Mouse (Mus musculus) embryonic facial prominence, embryonic 13.5 days (tissue): Measurements from ENCODE around the gene Acvr1b. TPM values are rescaled to one million over a fixed set of nuclear protein-coding genes. Genes with fewer than 3 reads are reported as not detected.

Experiments used
- ATAC-seq: fragments of 200-750 bp; cut with Nextera tagmentation; 2 replicates; pipeline ENCODE4 v1.8.0; 2017; ENCODE audit warnings: low read depth; ENCODE audit not compliant: insufficient number of reproducible peaks, insufficient read depth, low FRiP score, low TSS enrichment
- H3K27ac ChIP-seq: fragments of 300-500 bp; sonication (generic); 2 replicates; pipeline ENCODE4 v1.5.1; 2015; ENCODE audit warnings: moderate library complexity, mild to moderate bottlenecking, inconsistent platforms
- H3K27me3 ChIP-seq: fragments of 300-500 bp; sonication (generic); 2 replicates; pipeline ENCODE4 v1.6.1; 2015; ENCODE audit warnings: mild to moderate bottlenecking, inconsistent platforms
- H3K36me3 ChIP-seq: fragments of 300-500 bp; sonication (generic); 2 replicates; pipeline ENCODE4 v1.6.1; 2015; ENCODE audit warnings: mild to moderate bottlenecking, inconsistent platforms
- H3K4me1 ChIP-seq: fragments of 300-500 bp; sonication (generic); 2 replicates; pipeline ENCODE4 v1.6.1; 2015; ENCODE audit warnings: inconsistent platforms
- H3K4me2 ChIP-seq: fragments of 300-500 bp; sonication (generic); 2 replicates; pipeline ENCODE4 v1.6.1; 2015; ENCODE audit warnings: moderate library complexity, mild to moderate bottlenecking, inconsistent platforms
- H3K4me3 ChIP-seq: fragments of 300-500 bp; sonication (generic); 2 replicates; pipeline ENCODE4 v1.5.1; 2015; ENCODE audit warnings: mild to moderate bottlenecking, inconsistent platforms
- H3K9ac ChIP-seq: fragments of 300-500 bp; sonication (generic); 2 replicates; pipeline ENCODE4 v1.6.1; 2015; ENCODE audit warnings: mild to moderate bottlenecking, inconsistent platforms
- H3K9me3 ChIP-seq: fragments of 300-500 bp; sonication (generic); 2 replicates; pipeline ENCODE4 v1.6.1; 2016; ENCODE audit warnings: inconsistent platforms
- WGBS: fragments of 180-500 bp; shearing (Covaris S2); methylation state at CpG from one replicate; pipeline ENCODE4 v1.1.7; 2015; ENCODE audit warnings: mixed read lengths; 5-methylcytosine and 5-hydroxymethylcytosine counted together
- polyA plus RNA-seq: library from polyadenylated mRNA; unstranded; fragments of >200 nt; fragmentation: Nextera tagmentation; extraction: Ambion mirVana; gene quantifications from 2 replicates; pipeline ENCODE4 v1.2.1, GENCODE M21; 2015

The Acvr1b gene
- polyA plus RNA-seq, 1 experiment from 2014 or later = 8.0 TPM

DNA sequence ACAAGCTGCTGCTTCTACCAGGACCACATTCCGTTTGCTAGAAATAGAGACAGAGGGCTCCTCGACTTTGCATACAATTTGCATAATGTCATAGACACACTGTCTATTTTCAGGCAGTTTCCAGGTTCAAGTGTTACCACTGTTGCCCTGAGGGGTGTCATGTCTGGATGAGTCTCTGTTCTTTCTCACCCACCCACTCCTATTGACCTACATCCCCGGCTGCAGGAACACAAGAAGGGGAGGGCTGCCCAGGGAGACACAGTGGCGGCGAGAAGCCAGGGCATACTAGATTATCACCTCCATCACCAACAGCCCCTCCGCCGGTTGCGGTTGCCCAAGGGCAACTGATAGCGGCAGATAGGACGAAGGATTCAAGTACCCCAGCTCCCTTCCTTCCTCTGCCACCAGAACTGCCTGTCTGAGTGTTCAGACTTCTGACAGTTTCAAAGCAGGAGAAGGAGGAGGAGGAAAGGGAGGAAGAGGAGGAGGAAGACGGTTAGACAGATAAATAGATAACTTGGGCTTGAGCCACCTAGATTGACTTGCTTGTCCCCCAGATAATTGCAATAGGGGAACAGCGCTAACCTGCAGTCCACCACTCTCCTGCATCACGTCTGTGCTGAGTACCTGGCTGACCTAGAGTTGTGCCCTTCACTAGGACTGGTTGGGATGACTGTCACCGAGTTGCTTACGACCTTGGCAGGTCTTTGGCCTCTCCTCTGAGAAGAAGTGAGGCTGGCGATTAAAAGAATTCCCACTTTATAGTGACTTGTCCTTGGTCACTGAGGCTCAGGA lies 26.6 kb upstream of the Acvr1b start:
- WGBS = 74% methylated on average over 16 of the region's 16 CpGs
- H3K9ac ChIP-seq = no peak overlapping the region
- no peaks in the 10 kb centered on the region for H3K9me3 ChIP-seq
- no peaks in the 10 kb centered on the region for H3K27me3 ChIP-seq
- no peaks in the 10 kb centered on the region for H3K36me3 ChIP-seq
- no peak overlapping the region for H3K4me3 ChIP-seq
- H3K4me1 ChIP-seq = peaks cover 60% of the 10 kb centered on the region
- H3K27ac ChIP-seq = peak overlapping the region; percentile 18; the same call in 1 of the 2 replicates
- no peak overlapping the region for H3K4me2 ChIP-seq
- ATAC-seq = no peak

DNA sequence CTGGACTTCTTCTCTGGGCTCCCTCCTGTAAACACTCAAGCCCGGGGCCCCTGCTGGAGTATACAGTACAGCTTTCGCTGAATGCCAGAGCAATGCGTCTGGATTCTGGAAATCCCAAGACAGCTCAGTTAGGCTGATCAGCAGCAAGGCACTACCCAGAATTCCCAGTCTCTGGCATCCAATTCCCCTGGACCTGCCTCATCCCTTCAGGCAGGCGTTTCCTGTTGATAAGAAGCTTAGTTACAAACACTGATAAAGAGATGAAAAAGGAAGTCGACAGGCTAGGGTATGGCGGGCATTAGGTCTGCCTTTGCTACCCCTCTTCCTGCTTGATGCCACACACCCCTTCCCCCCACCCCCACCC lies 26.0 kb upstream of the Acvr1b start:
- peak overlapping the region; percentile 7; the same call in 1 of the 2 replicates for H3K4me2 ChIP-seq
- no peak for ATAC-seq
- peaks cover 55% of the 10 kb centered on the region for H3K4me1 ChIP-seq
- H3K4me3 ChIP-seq = no peak overlapping the region
- H3K9me3 ChIP-seq = no peaks in the 10 kb centered on the region
- H3K27me3 ChIP-seq = no peaks in the 10 kb centered on the region
- no peaks in the 10 kb centered on the region for H3K36me3 ChIP-seq
- no peak overlapping the region for H3K9ac ChIP-seq
- H3K27ac ChIP-seq = peak overlapping the region; percentile 18; the same call in 1 of the 2 replicates
- WGBS = 32% methylated on average over 6 of the region's 6 CpGs

DNA sequence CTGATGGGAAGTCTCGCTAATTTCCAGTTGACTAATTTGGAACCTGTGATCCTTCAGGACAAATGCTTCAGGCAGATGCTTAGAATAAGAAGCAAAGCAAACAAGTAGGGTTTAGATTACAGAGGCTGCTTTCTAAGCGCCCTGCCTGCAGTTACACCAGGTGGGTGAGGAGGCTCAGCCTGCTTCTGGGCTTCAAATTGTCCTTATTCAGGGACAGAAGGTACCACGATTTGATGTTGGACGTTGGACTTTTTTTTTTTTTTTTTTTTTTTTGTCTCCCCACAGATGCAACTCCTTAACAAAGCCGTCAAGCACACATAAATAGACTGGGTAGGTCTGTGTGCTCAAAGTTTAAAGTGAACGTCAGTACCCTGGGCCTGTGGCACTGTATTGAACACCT lies 25.3 kb upstream of the Acvr1b start:
- no peak overlapping the region for H3K4me2 ChIP-seq
- no peak overlapping the region for H3K27ac ChIP-seq
- ATAC-seq = no peak
- 45% methylated on average over 6 of the region's 6 CpGs for WGBS
- no peak overlapping the region for H3K9ac ChIP-seq
- peaks cover 48% of the 10 kb centered on the region for H3K4me1 ChIP-seq
- H3K36me3 ChIP-seq = no peaks in the 10 kb centered on the region
- H3K27me3 ChIP-seq = no peaks in the 10 kb centered on the region
- no peak overlapping the region for H3K4me3 ChIP-seq
- H3K9me3 ChIP-seq = no peaks in the 10 kb centered on the region

DNA sequence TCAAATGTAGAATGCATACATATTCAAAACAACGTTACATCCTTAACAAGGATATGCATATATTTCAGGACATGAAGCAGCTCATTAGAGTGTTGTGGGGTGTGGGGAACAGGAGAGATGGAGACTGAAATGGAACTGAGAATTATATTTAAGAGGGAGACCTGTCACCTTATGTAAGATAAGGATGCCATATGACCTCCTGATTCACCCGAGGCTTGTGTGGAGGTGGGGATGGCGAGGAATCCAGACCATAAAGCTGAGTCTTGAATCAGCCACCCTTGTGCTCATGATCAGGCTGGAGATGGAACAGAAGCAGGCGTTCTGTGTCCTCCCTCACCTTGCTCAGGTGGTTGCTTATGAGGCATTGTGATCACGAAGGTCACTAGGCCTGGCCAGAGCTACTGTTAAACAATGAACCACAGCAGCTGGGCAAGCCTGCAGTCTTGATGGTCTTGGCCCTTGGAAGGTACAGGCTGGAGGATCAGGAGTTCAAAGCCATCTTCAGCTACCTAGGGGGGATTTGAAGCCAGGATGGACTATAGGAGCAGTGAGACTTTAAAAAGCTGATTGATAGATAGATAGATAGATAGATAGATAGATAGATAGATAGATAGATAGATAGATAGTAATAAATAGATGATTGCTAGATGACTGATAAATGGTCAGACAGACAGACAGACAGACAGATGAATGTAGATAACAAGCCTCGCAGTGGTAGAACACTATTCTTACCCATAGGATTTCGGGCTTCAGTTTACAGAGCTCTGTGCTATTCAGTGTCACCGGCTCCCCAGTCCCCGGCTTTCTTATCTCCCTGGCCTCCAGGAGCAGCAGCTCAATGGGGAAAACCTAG lies 22.2 kb upstream of the Acvr1b start:
- no peak for ATAC-seq
- 79% methylated on average over 9 of the region's 9 CpGs for WGBS

DNA sequence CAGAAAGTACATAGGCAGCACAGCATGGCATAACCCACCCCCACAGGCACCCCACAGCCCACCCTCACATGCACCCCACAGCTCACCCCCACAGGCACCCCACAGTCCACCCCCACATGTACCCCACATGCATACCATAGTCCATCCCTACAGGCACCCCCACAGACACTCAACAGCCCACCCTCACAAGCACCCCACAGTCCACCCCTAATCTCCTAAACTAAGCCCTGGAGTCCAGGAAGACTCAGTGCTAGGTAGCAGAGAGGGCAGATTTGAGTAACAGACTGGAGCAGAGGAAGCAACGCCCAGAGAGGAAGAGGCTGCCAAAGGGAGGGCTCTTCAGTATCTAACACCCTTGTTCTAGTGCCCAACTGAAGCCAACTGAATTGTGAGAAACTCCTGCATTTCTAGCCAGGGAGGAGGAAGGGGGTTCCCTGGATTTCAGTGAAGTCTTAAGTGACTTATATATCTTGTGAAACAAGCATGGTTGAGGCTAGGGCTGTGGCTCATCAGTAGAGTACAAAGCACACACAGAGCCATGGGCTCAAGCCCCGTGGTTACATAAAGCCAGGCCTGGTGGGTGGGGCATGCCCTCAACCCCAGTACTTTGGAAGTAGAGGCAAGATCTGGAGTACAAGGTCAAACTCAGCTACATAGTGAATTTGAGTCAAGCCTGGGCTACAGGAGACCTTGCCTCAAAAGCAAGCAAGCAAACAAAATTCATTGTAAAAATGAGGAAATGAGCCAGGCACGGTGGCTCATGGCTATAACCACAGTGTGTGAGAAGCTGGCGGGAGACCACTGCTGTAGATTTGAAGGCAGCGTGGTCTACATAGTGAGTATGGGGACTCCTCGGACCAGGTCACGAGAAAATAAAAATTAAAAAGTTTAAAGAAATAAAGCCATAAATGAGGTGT lies 18.9 kb upstream of the Acvr1b start:
- Histone ChIP-seq H3K9ac (no peak overlapping the region), H3K27ac (no peak overlapping the region), H3K4me2 (no peak overlapping the region), H3K4me1 (peaks cover 4% of the 10 kb centered on the region), H3K4me3 (no peak overlapping the region), H3K27me3 (no peaks in the 10 kb centered on the region), H3K9me3 (0 out of 2 replicates have a peak, but pooled peaks cover 4% of the 10 kb centered on the region), H3K36me3 (no peaks in the 10 kb centered on the region)
- 80% methylated on average over 7 of the region's 7 CpGs for WGBS
- ATAC-seq = no peak

More for the DNA sequence above, 22.2 kb upstream of the Acvr1b start:
- H3K27ac ChIP-seq = no peak overlapping the region
- peaks cover 17% of the 10 kb centered on the region for H3K4me1 ChIP-seq
- H3K27me3 ChIP-seq = no peaks in the 10 kb centered on the region
- H3K9ac ChIP-seq = no peak overlapping the region
- H3K36me3 ChIP-seq = no peaks in the 10 kb centered on the region
- 0 out of 2 replicates have a peak, but pooled peaks cover 1% of the 10 kb centered on the region for H3K9me3 ChIP-seq
- H3K4me3 ChIP-seq = no peak overlapping the region
- H3K4me2 ChIP-seq = no peak overlapping the region

DNA sequence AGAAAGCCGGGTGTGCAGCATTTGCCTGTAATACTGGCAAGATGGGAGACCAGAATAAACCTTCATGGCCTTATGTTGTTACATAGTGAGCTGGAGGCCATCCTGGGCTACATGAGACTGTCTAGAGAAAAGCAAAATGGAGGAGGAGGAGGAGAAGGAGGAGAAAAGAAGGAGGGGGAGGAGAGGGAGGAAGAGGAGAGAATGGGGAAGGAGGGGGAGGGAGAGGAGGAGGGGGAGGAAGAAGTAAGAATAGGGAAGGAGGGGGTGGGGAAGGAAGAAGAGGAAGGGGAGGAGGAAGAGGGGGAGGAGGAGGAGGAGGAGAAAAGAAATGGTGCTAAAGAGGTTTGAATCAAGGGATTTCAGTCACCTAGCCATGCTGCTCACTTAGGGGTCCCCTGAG lies 13.7 kb upstream of the Acvr1b start:
- Histone ChIP-seq H3K4me2 (0 out of 2 replicates have a peak overlapping the region, but pooled peaks have one; percentile 18), H3K4me1 (peaks cover 47% of the 10 kb centered on the region), H3K9ac (no peak overlapping the region), H3K36me3 (no peaks in the 10 kb centered on the region), H3K27me3 (no peaks in the 10 kb centered on the region), H3K27ac (no peak overlapping the region), H3K4me3 (no peak overlapping the region), H3K9me3 (0 out of 2 replicates have a peak, but pooled peaks cover 4% of the 10 kb centered on the region)
- 23% methylated on average over 1 of the region's 1 CpGs for WGBS
- no peak for ATAC-seq

DNA sequence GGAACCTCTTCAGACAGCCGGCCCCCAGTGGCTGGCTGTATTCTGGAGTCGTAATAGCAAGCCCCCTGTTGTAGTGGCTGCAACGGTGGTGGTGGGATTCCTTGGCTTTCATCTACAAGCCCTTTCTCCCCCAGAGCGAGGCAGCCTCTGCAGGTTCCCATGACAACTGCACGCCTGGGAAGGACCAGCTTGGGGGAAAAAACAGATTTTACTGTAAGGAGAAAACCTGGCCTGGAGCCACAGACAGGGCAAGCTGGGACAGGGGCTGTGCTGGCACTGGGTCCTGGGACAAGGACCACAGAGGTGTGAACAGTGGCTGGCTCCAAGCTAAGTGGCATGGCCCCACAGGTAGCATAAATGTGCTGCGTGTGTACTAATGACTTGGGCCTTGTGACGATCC lies 13.3 kb upstream of the Acvr1b start:
- WGBS = 14% methylated on average over 7 of the region's 7 CpGs
- no peak overlapping the region for H3K9ac ChIP-seq
- no peak overlapping the region for H3K4me3 ChIP-seq
- ATAC-seq = no peak
- H3K4me2 ChIP-seq = peak overlapping the region; percentile 18
- H3K27me3 ChIP-seq = no peaks in the 10 kb centered on the region
- no peaks in the 10 kb centered on the region for H3K36me3 ChIP-seq
- H3K4me1 ChIP-seq = peaks cover 47% of the 10 kb centered on the region
- H3K9me3 ChIP-seq = 0 out of 2 replicates have a peak, but pooled peaks cover 4% of the 10 kb centered on the region
- H3K27ac ChIP-seq = peak overlapping the region; percentile 66

DNA sequence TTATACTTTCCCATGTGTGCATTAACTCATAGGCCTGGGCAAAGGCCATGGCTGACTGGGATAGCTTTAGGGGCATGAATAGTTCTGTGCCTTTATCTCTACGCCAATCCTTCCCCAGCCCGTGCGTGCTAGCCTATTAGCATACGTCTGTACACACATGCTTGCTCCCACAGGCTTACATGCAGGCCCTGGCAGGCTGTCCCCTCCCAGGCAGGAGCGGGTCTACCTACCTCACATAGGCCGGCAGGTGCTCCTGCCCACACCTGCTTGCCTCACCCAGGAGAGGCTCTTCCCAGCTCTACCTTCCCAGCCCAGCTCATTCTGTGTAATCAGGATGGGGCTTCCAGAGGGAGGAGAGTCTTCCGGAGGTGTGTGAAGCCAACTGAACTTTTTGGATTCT lies 12.3 kb upstream of the Acvr1b start:
- H3K27ac ChIP-seq = peak overlapping the region; percentile 66

DNA sequence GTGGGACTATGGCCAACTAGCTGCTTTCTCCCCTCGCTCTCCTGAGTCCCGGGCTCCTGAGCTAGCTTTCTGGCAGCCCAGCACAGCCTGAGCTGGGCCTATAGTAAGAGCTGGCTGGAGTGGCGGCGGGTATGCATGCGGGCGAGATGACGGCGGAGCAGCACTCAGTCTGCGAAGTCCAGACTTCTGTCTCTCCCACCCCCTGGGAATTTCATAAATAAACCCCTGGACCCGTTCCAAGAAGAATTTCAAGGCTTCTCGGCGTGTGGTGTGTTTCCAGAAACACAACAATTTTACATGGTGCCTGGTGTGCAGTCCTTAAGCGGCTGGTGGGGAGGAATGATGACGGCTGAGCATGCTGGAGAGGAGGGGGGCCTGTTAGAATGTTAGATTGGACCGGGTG lies 10.8 kb upstream of the Acvr1b start:
- H3K36me3 ChIP-seq = no peaks in the 10 kb centered on the region
- H3K4me1 ChIP-seq = peaks cover 47% of the 10 kb centered on the region
- H3K27me3 ChIP-seq = no peaks in the 10 kb centered on the region
- ATAC-seq = peak; percentile 63; the same call in 1 of the 2 replicates
- no peaks in the 10 kb centered on the region for H3K9me3 ChIP-seq
- no peak overlapping the region for H3K4me3 ChIP-seq
- H3K9ac ChIP-seq = peak overlapping the region; percentile 33; the same call in 1 of the 2 replicates
- H3K4me2 ChIP-seq = peak overlapping the region; percentile 40
- 5% methylated on average over 15 of the region's 15 CpGs for WGBS
- peak overlapping the region; percentile 88 for H3K27ac ChIP-seq

More for the DNA sequence above, 12.3 kb upstream of the Acvr1b start:
- Histone ChIP-seq H3K27me3 (no peaks in the 10 kb centered on the region), H3K4me3 (no peak overlapping the region), H3K9ac (no peak overlapping the region), H3K4me1 (peaks cover 47% of the 10 kb centered on the region), H3K36me3 (no peaks in the 10 kb centered on the region), H3K4me2 (no peak overlapping the region), H3K9me3 (0 out of 2 replicates have a peak, but pooled peaks cover 4% of the 10 kb centered on the region)
- ATAC-seq = no peak
- 76% methylated on average over 7 of the region's 7 CpGs for WGBS

DNA sequence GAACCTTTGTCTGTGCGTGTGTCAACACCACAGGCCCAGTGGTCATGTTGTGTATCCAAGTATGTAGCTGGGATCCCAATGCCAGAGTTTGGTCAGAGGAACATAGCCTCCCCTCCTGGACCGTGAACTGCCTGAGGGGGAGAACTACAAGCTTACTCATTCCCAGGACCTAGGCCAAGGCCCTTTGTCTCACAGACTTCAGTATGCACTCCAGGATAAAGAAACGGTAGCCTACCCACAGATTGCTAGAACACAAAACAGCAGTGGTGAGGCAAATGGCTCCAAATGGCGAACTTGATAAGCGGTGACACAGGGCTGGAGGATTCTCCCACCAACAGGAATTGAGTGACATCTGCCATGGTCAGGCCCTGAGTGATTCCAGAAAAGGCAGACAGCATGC lies 10.0 kb upstream of the Acvr1b start:
- Histone ChIP-seq H3K4me2 (peak overlapping the region; percentile 40; the same call in 1 of the 2 replicates), H3K4me1 (peaks cover 47% of the 10 kb centered on the region), H3K9ac (peak overlapping the region; percentile 33; the same call in 1 of the 2 replicates), H3K27me3 (no peaks in the 10 kb centered on the region), H3K36me3 (no peaks in the 10 kb centered on the region), H3K4me3 (no peak overlapping the region), H3K9me3 (no peaks in the 10 kb centered on the region), H3K27ac (peak overlapping the region; percentile 88)
- 57% methylated on average over 5 of the region's 5 CpGs for WGBS
- no peak for ATAC-seq

DNA sequence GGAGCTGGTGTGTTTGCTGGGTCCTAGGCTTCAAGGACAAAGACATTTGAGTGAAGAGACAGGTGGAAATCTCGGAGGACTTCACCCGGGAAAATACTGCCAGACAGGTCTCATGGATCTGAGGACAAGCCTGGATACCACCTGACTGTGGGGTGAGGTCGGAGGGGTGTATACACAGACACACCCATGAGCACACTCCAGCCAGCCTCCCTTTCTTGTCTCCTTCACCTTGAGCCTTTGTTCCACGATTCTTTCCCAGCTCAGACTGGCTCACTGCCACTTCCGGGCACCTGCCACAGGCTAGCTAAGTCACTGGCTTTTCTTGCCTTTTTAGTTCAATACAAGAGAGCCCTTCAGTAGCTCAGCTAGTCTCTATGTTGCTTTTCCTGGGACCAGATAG lies 9.6 kb upstream of the Acvr1b start:
- peaks cover 47% of the 10 kb centered on the region for H3K4me1 ChIP-seq
- H3K4me2 ChIP-seq = no peak overlapping the region
- WGBS = 59% methylated on average over 5 of the region's 5 CpGs
- no peaks in the 10 kb centered on the region for H3K36me3 ChIP-seq
- H3K27ac ChIP-seq = peak overlapping the region; percentile 88
- H3K27me3 ChIP-seq = no peaks in the 10 kb centered on the region
- ATAC-seq = no peak
- no peak overlapping the region for H3K4me3 ChIP-seq
- no peaks in the 10 kb centered on the region for H3K9me3 ChIP-seq
- peak overlapping the region; percentile 33; the same call in 1 of the 2 replicates for H3K9ac ChIP-seq
